Mouse (Mus musculus): ENCODE measurements around the gene Arhgap19.

DNA sequence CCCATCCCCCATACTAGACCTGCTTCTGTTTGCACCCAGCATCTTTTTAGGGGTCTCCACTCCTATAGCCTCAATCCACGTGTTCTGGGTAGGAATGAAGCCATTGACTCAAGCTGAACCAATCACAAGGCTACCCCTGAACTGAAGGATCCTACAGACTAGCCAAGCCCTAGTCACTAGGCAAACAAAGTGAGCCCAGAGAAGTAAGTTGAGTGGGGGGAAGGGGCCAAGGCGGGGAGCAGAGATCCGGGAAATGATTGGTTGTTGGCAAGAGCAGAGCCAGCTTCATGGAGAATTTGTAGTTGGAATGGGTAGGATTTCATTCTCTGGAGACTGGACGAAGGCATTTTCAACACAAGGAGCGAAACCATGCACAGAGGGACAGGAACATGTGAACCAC is 15.1 kb upstream of the Arhgap19 start:
- TF ChIP-seq CTCF (IDR thresholded peaks at IDR 0.05; ENCODE audit: low read depth, low read length) (no peak), POLR2A (IDR thresholded peaks at IDR 0.05; ENCODE audit: extremely low read depth, insufficient read depth, low read length) (no peak)

Measured in liver, adult 2 months (tissue).